Mouse (Mus musculus): ENCODE measurements around the gene Cyp4f18.
A peak's percentile ranks its signal among the peaks of the same experiment; 100 is the strongest.

Gene Cyp4f18

DNA sequence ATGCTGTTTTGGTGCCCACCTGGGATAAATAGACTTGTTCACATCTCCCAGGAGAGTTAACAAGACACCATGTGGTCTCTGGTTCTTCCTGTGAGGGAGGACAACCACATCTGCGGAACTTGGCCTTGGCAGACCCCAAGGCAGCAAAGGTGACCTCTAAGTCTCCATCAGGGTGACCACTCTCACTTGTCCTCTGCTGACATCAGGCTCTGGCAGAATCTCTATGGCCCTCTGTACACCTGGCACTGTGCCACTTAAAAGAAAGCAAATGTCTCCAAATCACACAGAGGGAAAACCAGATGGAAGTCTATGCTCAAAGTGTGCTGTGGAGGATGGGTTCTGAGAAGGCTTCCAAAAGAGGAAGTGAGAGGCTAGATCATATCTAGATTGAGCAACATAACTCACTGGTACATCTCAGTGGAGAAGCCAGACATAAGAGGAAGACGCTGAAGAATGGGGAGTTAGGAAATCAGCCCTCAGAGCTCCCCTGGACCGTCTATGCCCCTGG lies 1.2 kb downstream of the Cyp4f18 start:
- Histone ChIP-seq H3K4me1 (replicated peaks; ENCODE audit: low read depth, low read length) (no peaks in the 10 kb centered on the region), H3K27me3 (ENCODE audit: insufficient read depth, low read length) (peaks cover 7% of the 10 kb centered on the region; the same call in 1 of the 2 replicates), H3K9me3 (ENCODE audit: low read length) (peaks cover 8% of the 10 kb centered on the region; the same call in 1 of the 2 replicates), H3K36me3 (ENCODE audit: insufficient read depth, low read length) (no peaks in the 10 kb centered on the region), H3K4me3 (replicated peaks; ENCODE audit: low read length) (no peak overlapping the region)
- TF ChIP-seq POU5F1 (IDR thresholded peaks at IDR 0.05; ENCODE audit: borderline replicate concordance, low read length) (no peak), CTCF (conservative IDR thresholded peaks at IDR 0.05; ENCODE audit: low read length) (no peak), NANOG (IDR thresholded peaks at IDR 0.05; ENCODE audit: borderline replicate concordance, low read length) (no peak)

- H3K4me1 ChIP-seq (replicated peaks; ENCODE audit: low read depth, low read length): no peaks in the 10 kb centered on the region
These were observed 2.7 kb downstream of the Cyp4f18 start for GRCm38 (mm10) chr8:72006763-72007162.

GRCm38 (mm10) chr8:72005912-72006311 lies 3.5 kb downstream of the Cyp4f18 start:
- no peaks in the 10 kb centered on the region for H3K36me3 ChIP-seq (ENCODE audit: insufficient read depth, low read length)
- H3K27me3 ChIP-seq (ENCODE audit: insufficient read depth, low read length): peaks cover 7% of the 10 kb centered on the region; the same call in 1 of the 2 replicates
- H3K4me3 ChIP-seq (replicated peaks; ENCODE audit: low read length): no peak overlapping the region
- H3K4me1 ChIP-seq (replicated peaks; ENCODE audit: low read depth, low read length): no peaks in the 10 kb centered on the region
- peaks cover 8% of the 10 kb centered on the region; the same call in 1 of the 2 replicates for H3K9me3 ChIP-seq (ENCODE audit: low read length)
- TF ChIP-seq CTCF (conservative IDR thresholded peaks at IDR 0.05; ENCODE audit: low read length): no peak
- no peak for TF ChIP-seq POU5F1 (IDR thresholded peaks at IDR 0.05; ENCODE audit: borderline replicate concordance, low read length)
- TF ChIP-seq NANOG (IDR thresholded peaks at IDR 0.05; ENCODE audit: borderline replicate concordance, low read length): no peak

More at GRCm38 (mm10) chr8:72006763-72007162, 2.7 kb downstream of the Cyp4f18 start:
- TF ChIP-seq NANOG (IDR thresholded peaks at IDR 0.05; ENCODE audit: borderline replicate concordance, low read length) (no peak), CTCF (conservative IDR thresholded peaks at IDR 0.05; ENCODE audit: low read length) (no peak), POU5F1 (IDR thresholded peaks at IDR 0.05; ENCODE audit: borderline replicate concordance, low read length) (no peak)
- H3K36me3 ChIP-seq (ENCODE audit: insufficient read depth, low read length): no peaks in the 10 kb centered on the region
- H3K9me3 ChIP-seq (ENCODE audit: low read length): peaks cover 8% of the 10 kb centered on the region; the same call in 1 of the 2 replicates
- H3K27me3 ChIP-seq (ENCODE audit: insufficient read depth, low read length): peaks cover 7% of the 10 kb centered on the region; the same call in 1 of the 2 replicates
- no peak overlapping the region for H3K4me3 ChIP-seq (replicated peaks; ENCODE audit: low read length)

- Histone ChIP-seq H3K27me3 (ENCODE audit: insufficient read depth, low read length) (0 out of 2 replicates have a peak, but pooled peaks cover 2% of the 10 kb centered on the region), H3K36me3 (ENCODE audit: insufficient read depth, low read length) (no peaks in the 10 kb centered on the region), H3K4me1 (replicated peaks; ENCODE audit: low read depth, low read length) (no peaks in the 10 kb centered on the region), H3K4me3 (replicated peaks; ENCODE audit: low read length) (no peak overlapping the region), H3K9me3 (ENCODE audit: low read length) (0 out of 2 replicates have a peak, but pooled peaks cover 3% of the 10 kb centered on the region)
- TF ChIP-seq POU5F1 (IDR thresholded peaks at IDR 0.05; ENCODE audit: borderline replicate concordance, low read length) (no peak), NANOG (IDR thresholded peaks at IDR 0.05; ENCODE audit: borderline replicate concordance, low read length) (no peak), CTCF (conservative IDR thresholded peaks at IDR 0.05; ENCODE audit: low read length) (no peak)
These were observed 6.5 kb downstream of the Cyp4f18 start for GRCm38 (mm10) chr8:72002942-72003341.

GRCm38 (mm10) chr8:72000223-72000622 lies 9.2 kb downstream of the Cyp4f18 start:
- Histone ChIP-seq H3K4me3 (replicated peaks; ENCODE audit: low read length) (no peak overlapping the region), H3K9me3 (ENCODE audit: low read length) (0 out of 2 replicates have a peak, but pooled peaks cover 3% of the 10 kb centered on the region)
- TF ChIP-seq CTCF (conservative IDR thresholded peaks at IDR 0.05; ENCODE audit: low read length): no peak
- no peak for TF ChIP-seq POU5F1 (IDR thresholded peaks at IDR 0.05; ENCODE audit: borderline replicate concordance, low read length)
- no peak for TF ChIP-seq NANOG (IDR thresholded peaks at IDR 0.05; ENCODE audit: borderline replicate concordance, low read length)

DNA sequence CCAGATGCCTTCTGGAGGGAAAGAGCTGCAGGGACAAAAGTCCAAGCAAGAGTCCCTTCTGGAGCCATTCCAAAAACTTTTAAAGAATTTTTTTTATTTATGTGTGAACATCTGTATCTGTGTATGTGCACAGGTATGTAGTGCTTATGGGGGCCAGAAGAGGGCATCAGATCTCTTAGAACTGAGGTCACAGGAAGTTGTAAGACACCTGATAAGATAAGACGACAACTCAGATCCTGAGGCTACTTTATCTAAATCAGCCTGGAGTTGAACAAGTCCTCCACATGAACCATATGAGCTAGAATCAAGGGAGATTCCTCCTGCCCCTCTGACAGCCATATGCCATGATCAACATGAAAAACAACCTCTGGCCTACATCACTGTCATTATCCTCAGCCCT lies 10.0 kb downstream of the Cyp4f18 start:
- Histone ChIP-seq H3K4me1 (replicated peaks; ENCODE audit: low read depth, low read length) (no peaks in the 10 kb centered on the region), H3K4me3 (replicated peaks; ENCODE audit: low read length) (no peak overlapping the region)
- TF ChIP-seq POU5F1 (IDR thresholded peaks at IDR 0.05; ENCODE audit: borderline replicate concordance, low read length): no peak

More at GRCm38 (mm10) chr8:72000223-72000622, 9.2 kb downstream of the Cyp4f18 start:
- Histone ChIP-seq H3K4me1 (replicated peaks; ENCODE audit: low read depth, low read length) (no peaks in the 10 kb centered on the region), H3K36me3 (ENCODE audit: insufficient read depth, low read length) (no peaks in the 10 kb centered on the region), H3K27me3 (ENCODE audit: insufficient read depth, low read length) (no peaks in the 10 kb centered on the region)

DNA sequence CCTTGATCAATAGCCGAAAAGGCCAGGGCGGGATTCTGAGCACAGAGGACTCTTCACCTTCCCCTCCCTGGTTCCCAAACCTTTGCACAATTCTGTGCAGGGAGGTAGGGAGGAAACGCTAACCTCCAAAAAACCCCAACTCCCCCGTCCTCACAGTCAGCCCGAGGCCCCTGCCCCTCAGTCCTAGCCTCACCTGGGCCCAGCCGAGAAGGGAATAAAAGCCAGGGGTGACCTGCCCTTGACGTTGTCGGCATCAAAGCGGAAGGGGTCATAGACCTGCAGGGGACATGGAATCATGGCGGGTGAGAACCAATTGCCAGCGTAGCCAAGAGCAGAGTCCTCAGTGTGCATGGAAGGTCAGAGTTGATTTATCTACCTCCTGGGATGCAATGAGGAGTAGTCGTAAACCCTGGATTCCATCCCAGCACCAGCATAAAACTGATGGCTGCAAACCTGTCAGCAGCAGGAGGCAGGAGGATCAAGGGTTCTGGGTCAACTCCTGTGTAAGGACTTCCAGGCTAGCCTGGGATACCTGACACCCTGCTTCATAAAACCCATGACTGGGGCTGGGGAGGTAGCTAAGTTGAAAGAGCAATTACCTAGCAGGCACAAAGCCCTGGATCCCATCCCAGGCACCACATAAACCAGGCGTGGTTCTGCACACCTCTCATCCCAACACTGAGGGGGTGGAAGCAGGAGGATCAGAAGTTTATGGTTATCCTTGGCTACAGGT lies 20.4 kb downstream of the Cyp4f18 start:
- H3K4me3 ChIP-seq (replicated peaks; ENCODE audit: low read length): peak overlapping the region; percentile 80
- H3K36me3 ChIP-seq (ENCODE audit: insufficient read depth, low read length): no peaks in the 10 kb centered on the region
- peaks cover 8% of the 10 kb centered on the region; the same call in 1 of the 2 replicates for H3K27me3 ChIP-seq (ENCODE audit: insufficient read depth, low read length)
- H3K4me1 ChIP-seq (replicated peaks; ENCODE audit: low read depth, low read length): peaks cover 13% of the 10 kb centered on the region
- H3K9me3 ChIP-seq (ENCODE audit: low read length): no peaks in the 10 kb centered on the region
- TF ChIP-seq CTCF (conservative IDR thresholded peaks at IDR 0.05; ENCODE audit: low read length): no peak
- TF ChIP-seq NANOG (IDR thresholded peaks at IDR 0.05; ENCODE audit: borderline replicate concordance, low read length): peak; percentile 25; the same call in 1 of the 2 replicates

More for the DNA sequence above, 10.0 kb downstream of the Cyp4f18 start:
- Histone ChIP-seq H3K36me3 (ENCODE audit: insufficient read depth, low read length) (no peaks in the 10 kb centered on the region), H3K9me3 (ENCODE audit: low read length) (0 out of 2 replicates have a peak, but pooled peaks cover 3% of the 10 kb centered on the region), H3K27me3 (ENCODE audit: insufficient read depth, low read length) (no peaks in the 10 kb centered on the region)

GRCm38 (mm10) chr8:71988110-71988866 lies 21.1 kb downstream of the Cyp4f18 start:
- Histone ChIP-seq H3K36me3 (ENCODE audit: insufficient read depth, low read length) (no peaks in the 10 kb centered on the region), H3K9me3 (ENCODE audit: low read length) (no peaks in the 10 kb centered on the region), H3K27me3 (ENCODE audit: insufficient read depth, low read length) (peaks cover 8% of the 10 kb centered on the region; the same call in 1 of the 2 replicates), H3K4me1 (replicated peaks; ENCODE audit: low read depth, low read length) (peaks cover 13% of the 10 kb centered on the region), H3K4me3 (replicated peaks; ENCODE audit: low read length) (peak overlapping the region; percentile 80)
- TF ChIP-seq CTCF (conservative IDR thresholded peaks at IDR 0.05; ENCODE audit: low read length): peak; percentile 37
- no peak for TF ChIP-seq POU5F1 (IDR thresholded peaks at IDR 0.05; ENCODE audit: borderline replicate concordance, low read length)
- no peak for TF ChIP-seq NANOG (IDR thresholded peaks at IDR 0.05; ENCODE audit: borderline replicate concordance, low read length)

Measured in E14TG2a.4 (cell line).